Mouse (Mus musculus) spleen, postnatal 36 days (tissue): ENCODE results near the gene Tbc1d20.
"Not testable (repeated sequence)": the region's sequence is repeated elsewhere in the genome, so short reads cannot be mapped to it uniquely, and the experiment has no call there.

ENCODE experiments used
- DNase-seq, 2 experiments: peaks; one replicate each; pipeline ENCODE4 v3.0.0; 2022; ENCODE audit warnings: low spot score in 2 of 2, mixed read lengths in 1 of 2

Gene Tbc1d20

DNA sequence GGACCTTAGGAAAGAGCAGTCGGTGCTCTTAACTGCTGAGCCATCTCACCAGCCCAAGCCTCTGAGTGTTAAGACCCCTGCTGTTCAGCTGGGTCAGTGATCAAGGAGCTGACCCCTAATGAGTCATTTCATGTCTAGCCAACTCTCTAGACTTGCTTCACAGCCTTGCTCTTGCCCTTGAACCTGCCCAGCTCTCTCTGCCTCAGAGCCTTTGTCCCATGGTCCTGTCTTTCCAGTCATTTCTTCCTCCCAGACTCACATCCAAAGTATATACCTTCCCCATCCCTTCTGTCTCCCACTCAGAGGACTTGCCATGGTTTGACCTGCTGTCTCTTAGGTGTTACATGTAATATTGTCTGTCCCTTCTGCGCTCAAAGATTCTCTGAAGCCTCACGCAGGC is 63.6 kb downstream of the Tbc1d20 start:
- no peak for DNase-seq

DNA sequence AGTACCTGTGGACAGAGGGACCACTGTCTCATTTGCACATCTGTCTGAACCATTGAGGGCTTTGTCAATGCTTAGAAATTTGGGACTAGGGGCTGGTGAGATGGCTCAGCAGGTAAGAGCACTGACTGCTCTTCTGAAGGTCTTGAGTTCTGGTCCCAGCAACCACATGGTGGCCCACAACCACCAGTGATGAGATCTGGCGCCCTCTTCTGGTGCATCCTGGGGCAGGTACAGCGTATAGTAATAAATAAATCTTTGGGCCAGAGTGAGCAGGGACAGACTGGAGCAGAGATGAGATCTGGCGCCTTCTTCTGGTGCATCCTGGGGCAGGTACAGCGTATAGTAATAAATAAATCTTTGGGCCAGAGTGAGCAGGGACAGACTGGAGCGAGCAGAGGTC is 65.3 kb downstream of the Tbc1d20 start:
- DNase-seq, result not testable (repeated sequence)

DNA sequence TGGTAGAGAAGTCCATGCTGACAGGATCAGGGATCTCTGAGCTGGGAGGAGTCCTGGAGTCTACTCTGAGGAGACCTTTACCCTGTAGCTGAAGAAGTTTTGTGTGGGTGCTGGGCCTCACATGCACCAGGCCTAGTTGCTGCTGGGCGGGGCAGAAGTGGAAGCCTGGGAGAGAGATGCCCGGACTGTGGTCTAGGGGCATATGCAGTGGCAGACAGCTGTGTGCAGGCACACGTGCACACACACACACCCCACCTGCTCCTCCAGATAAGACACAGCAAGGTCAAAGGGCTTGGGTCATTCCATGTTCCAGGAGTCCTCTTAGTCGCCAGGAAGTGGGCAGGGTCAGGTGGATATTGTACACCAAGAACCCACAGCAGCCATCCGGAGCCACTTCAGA is 66.0 kb downstream of the Tbc1d20 start:
- DNase-seq, result no peak

DNA sequence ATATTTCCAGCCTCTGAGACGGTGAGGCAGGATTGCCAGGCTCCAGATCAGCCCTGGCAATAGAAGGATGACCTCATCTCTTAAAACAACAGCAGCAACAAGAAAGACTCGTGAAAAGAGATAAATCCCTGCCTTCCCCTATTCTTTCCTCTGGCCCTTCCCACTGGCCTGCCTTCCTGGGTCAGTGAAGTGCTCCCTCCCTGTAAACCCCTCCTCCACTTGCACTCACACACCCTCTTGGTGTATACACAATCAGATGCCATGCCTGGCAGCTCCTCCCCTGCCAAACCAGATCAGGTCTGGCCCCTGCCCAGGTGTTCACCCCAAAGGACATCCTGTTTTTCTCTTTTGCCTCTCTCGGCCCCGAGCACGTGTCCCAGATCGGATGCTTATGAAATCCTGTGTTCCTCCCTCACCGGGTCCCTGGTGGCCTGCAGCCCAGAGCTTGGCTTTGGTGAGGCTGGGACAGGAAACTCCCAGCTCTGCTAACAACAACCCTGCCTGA is 66.7 kb downstream of the Tbc1d20 start:
- peak in 1 of 2 experiments; percentile 41 for DNase-seq

DNA sequence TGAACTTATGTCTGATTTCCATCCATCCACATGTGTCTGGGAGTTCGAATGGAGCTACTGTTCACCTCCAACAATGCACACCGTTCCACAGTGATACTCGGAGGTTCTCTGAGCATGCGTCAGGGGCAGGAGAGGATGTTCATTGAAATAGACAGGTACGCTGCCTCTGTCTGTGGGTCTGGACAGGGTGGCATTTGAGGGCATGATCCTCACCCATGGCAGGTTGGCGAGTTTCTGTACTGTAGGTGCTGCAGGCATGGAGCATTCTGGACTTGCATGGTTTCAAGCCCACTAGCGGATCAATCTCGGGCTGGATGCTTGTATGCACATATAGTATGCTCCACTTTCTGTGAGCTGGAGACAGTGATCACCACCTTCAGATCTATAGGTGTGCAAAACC is 67.6 kb downstream of the Tbc1d20 start:
- no peak for DNase-seq
